Mouse (Mus musculus): Measurements from ENCODE around the gene Exoc2.

- TF ChIP-seq CTCF (IDR thresholded peaks at IDR 0.05; ENCODE audit: low read depth) (no peak), EP300 (IDR thresholded peaks at IDR 0.05; ENCODE audit: low read depth) (no peak)
Measured at GRCm38 (mm10) chr13:30785423-30786040, 188.4 kb downstream of the Exoc2 start.
